Mouse (Mus musculus) large intestine, adult 2 months (tissue): ENCODE data around the gene Zdhhc5. TPM values are rescaled to one million over a fixed set of nuclear protein-coding genes. Genes with fewer than 3 reads are reported as not detected.
A peak's percentile ranks its signal among the peaks of the same experiment; 100 is the strongest.
"Not testable (repeated sequence)": the region's sequence is repeated elsewhere in the genome, so short reads cannot be mapped to it uniquely, and the experiment has no call there.

Experiments used
- DNase-seq: peaks from one replicate; pipeline ENCODE4 v3.0.0-alpha.2; 2012; ENCODE audit warnings: low read depth, low spot score
- WGBS: fragments of 180-500 bp; shearing (Covaris S2); methylation state at CpG from one replicate; pipeline ENCODE4 v1.1.7; 2018; 5-methylcytosine and 5-hydroxymethylcytosine counted together
- polyA plus RNA-seq: library from polyadenylated mRNA; depleted of rRNA; stranded (reverse); fragments of >200 nt; gene quantifications from 2 replicates; pipeline ENCODE4 v1.2.3, GENCODE M21; 2012

The Zdhhc5 gene
- polyA plus RNA-seq, 1 experiment = 35.1 TPM

DNA sequence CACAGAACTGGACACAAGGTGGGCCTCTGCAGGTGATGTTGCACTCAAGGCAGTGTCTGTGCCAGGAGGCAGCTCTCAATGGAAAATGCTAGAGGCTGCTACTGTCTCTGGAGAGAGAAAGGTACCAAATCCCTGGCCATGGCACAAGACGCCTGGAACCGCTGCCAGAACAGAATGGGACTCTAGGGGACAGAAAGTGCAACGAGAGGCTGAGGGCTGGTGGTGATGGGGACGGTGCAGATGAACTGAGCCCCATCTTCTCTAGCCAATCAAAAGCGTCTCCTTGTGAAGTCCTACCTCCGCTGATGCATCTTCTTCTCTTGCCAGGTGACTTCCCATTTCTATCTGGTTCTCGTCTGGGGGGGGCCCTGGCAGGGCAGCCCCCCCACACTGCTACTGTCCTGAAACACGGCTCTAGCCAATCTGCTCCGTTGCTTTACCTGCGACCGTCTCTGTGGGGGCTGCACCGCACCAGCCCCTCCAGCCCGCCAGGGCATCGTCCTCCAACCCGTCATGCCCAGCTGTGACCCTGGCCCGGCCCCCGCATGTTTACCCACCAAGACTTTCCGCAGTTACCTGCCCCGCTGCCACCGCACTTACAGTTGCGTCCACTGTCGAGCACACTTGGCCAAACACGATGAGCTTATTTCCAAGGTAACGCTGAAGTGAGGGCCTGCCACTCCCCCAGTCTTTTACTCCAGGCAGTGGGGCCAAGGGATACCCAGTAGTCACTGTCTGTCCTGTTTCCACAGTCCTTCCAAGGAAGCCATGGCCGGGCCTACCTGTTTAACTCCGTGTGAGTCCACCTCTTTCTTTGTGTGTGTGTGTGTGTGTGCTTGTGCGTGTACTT is 21.6 kb upstream of the Zdhhc5 start:
- DNase-seq = no peak
- 9% methylated on average over 27 of the region's 27 CpGs for WGBS

DNA sequence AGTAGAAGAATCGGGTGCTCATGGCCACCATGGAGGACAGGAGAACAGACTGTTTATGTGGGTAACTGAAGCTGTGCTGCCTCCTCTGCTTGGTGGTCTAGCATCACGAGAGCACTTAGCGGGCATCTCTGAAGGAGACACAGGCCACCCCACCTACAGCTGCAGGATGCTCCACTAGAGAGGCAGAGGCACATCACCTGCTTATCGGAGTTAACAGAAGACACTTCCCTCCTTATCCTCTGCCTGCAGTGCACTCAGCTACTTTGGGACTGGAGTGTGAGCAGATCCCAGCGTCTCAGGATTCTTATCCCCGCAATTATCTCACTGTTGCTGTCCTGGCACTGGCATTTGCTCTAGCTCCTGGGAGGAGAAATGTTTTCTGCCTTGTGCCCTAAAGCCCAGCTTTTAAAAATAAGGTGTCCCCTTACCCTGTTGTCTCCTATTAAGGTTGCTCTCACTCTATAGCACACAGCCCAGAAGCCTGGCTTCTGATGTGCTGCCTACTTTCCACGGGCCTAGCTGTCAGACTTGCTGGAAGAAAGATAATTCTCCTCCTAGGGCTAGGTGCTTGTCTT is 20.5 kb upstream of the Zdhhc5 start:
- no peak for DNase-seq
- 17% methylated on average over 7 of the region's 7 CpGs for WGBS

DNA sequence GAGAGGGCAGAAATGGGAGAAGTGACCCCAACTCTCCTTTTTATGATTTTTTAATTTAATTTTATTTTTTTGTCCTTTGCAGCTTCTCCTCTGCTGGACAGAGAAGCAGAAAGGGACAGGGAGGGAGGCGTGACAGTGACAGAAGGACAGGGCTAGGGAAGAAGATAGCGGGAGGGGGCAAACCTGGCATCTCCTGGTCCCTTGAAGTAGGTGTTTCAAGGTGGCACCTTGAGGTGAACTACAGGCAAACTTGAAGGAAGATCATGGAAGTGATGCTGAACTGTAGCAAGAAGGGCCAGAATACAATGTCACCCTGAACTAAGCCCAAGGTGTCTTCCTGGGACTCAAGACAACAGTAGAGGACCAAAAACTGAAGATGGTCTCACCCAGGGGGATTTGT is 19.9 kb upstream of the Zdhhc5 start:
- 6% methylated on average over 2 of the region's 2 CpGs for whole genome bisulfite sequencing
- no peak for DNase-seq

DNA sequence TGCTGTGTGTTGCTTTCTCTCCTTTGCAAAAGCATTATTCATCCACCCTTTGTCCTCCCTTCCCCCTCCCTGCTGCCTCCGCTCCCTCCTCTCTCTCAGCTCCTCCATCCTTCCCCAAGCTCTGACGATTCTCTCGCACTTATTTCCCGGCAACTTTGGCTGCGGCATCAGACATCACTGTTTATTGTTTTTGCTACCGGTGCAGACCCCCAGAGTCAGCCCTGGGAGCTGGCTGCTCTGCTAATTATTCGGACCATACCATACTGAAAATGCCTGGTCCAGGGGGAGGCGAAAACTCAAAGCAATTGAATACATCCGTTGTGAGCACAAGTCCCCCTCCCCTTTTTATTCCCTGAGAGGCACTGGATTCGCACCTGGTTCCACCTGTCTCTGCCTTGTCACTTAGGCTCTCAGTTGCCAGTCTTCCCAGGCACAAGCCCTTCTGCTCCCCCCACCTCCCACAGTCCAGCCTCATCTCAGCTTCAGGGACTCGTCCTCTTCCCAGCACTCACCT is 19.4 kb upstream of the Zdhhc5 start:
- DNase-seq = no peak
- 3% methylated on average over 11 of the region's 11 CpGs for WGBS

DNA sequence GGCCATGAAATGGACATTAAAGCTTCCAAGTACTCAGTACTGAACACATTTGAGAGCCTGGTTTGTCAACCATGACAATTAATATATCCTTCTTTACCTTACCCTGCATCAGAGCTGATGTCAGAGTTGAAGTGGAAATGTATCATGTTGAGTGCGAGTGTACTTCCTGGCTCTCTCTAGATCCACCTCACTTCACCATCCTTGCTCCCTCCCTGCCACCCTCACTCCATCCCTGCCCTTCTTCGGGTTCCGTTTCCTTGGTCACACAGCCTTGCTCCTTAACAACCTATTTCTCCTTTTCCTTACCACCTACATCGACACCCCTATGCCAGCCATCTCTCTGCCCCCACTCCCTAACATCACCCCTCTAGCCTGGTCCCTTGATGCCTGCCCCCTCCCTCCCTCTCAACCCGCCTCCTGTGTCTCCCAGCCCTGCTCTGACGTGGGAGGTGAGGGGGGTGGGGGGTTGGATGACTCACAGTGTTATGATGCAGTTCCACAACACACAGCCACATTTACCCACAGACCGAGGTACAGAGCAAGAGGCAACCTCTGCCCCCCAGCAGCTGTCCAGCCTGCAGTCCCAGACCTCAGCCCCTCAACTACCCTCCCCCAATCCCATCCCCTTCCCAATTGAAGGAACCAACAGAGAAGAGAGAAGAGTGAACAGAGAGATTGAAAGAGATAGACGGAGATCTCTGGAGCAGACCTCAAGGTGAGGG is 18.8 kb upstream of the Zdhhc5 start, which contains the start of gene Ypel4:
TSS of gene Ypel4 (plus strand) at position 480 of the 722 bp plus-strand sequence.
- DNase-seq = no peak
- 2% methylated on average over 8 of the region's 8 CpGs for WGBS

DNA sequence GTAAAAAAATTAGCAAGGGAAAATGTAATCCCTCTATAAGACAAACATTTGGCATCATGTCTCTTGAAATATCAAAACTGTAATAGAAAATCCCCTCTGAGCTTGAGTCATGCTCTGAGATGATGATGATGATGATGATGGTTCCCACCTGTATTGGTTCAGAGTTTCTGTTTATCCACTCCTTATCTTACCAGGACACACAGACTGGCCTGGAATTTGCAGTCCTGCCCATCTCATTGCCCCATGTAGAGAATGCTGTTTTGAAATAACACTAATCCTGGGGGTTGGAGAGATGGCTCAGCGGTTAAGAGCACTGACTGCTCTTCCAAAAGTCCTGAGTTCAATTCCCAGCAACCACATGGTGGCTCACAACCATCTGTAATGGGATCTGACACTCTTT is 17.4 kb upstream of the Zdhhc5 start:
- DNase-seq = no peak
- 74% methylated on average over 1 of the region's 1 CpGs for WGBS

DNA sequence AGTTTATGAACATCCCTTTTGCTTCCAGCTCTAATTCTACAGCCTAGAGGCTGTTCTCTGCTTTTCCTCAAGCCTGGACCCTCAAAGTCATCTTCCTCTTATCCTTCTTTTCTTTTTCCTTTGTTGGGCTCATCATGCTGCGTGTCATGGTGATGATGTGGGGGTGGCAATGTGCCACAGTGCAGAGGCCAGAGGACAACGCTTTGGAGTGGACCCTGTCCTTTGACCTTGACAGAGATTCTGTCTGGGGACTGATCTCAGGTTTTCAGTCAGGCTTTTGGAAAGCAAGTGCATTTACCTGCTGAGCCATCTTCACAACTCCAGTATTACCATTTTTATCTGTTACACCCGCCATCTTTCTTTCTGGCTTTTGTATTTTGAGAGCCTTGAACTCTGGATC is 16.2 kb upstream of the Zdhhc5 start:
- WGBS = 90% methylated on average over 3 of the region's 3 CpGs
- DNase-seq = no peak

DNA sequence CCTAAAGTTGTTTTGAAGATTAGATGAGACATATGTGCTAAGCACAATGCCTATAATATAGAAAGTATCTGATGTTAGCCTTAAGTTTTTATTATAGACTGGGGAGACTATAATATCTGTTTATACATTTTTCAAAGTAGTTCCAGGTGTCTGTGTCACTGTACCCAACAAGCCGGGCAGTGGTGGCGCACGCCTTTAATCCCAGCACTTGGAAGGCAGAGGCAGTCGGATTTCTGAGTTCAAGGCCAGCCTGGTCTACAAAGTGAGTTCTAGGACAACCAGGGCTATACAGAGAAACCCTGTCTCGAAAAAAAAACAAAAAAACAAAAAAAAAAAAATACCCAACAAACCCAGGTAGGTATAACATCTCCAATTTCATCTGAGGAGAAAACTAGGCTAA is 13.2 kb upstream of the Zdhhc5 start:
- not testable (repeated sequence) for DNase-seq
- WGBS = 73% methylated on average over 5 of the region's 5 CpGs

DNA sequence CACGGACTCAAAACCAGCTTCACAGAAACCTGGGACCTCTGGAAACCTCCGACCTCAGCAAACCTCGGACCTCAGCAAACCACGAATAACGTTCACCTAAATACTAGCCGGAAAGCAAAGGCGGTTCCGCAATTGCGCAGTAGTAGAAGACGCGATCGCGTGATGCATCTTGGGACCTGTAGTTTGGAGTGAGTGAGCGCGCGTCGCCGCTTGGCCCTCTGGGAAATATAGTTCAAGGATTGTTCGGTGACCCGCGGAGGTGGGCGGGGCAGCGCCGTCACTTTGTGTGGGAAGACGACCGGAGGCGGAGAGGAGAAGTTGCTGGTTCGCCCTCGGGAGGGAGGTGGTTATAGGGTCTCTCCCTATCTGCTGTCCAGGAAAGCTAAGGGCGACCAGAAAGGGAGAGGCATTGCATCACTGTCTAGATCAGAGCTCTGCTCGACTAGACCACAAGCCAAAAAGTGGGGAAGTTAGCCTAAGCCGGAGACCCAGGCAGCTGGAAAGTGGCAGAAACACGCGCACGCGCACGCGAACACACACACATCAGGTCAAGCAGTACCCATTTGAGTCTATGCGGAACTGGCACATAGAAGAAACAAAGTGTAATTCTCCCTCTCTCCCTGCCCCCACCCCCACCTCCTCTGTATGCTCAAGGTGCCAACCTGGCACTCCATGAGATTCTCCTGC is 12.3 kb upstream of the Zdhhc5 start, which contains the start of gene Clp1:
TSS of gene Clp1 (minus strand) at position 179 of the 687 bp plus-strand sequence.
- WGBS = under 1% methylated on average over 39 of the region's 39 CpGs
- peak; percentile 94 for DNase-seq

DNA sequence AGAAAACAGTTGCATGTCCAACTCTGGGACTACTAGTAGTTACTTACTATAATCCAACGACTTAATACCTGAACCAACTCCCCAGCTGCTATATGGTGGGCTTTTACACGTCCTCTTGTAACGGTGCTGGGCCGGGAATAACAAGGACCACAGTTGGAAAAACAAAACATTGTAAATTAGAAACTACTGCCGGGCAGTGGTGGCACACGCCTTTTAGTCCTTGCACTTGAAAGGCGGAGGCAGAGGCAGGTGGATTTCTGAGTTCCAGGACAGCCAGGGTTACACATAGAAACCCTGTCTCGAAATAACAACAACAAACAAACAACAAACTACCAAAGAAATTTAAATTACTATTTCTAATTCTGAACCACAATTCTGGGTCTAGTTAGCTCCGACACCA is 11.7 kb upstream of the Zdhhc5 start:
- under 1% methylated on average over 9 of the region's 9 CpGs for WGBS

DNA sequence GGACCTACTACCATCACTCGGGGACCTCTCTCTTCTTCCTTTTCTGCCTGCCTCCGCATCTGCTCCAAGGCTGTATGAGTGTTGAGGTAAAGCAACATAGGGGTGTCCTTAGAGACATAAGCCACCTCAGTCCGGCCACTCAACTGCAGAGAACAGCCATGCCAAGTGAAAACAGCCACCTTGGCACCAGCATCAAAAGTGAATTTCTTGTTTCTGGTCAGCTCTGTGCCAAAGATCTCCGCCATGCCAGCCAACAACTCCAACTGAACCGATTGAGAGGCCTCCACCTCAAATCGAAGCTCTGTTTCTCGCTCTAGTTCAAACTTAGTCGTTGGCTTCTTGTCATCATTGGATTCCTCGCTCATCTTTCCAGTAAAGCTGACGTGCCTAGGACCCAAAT is 10.8 kb upstream of the Zdhhc5 start:
- DNase-seq = no peak
- WGBS = 90% methylated on average over 10 of the region's 10 CpGs

More for the DNA sequence above, 11.7 kb upstream of the Zdhhc5 start:
- DNase-seq = no peak

DNA sequence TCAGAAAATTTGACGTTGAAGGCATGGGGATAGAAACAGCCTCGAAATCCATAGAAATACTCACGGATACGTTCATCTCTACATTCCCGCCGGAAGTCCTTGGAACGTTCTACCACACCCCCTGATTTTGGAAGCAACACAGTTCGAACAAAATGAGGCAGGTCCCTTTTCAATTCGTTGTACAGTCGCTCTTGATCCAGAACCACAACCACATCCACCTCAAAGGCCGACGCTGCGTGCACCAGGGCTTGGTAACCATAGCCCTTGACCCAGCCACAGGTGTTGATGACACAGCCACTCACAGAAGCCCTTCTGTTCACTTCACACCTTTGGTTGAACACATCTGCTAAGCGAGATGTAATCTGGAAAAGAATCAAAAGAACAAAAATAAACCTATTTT is 8.9 kb upstream of the Zdhhc5 start:
- 90% methylated on average over 14 of the region's 14 CpGs for WGBS
- DNase-seq = no peak

DNA sequence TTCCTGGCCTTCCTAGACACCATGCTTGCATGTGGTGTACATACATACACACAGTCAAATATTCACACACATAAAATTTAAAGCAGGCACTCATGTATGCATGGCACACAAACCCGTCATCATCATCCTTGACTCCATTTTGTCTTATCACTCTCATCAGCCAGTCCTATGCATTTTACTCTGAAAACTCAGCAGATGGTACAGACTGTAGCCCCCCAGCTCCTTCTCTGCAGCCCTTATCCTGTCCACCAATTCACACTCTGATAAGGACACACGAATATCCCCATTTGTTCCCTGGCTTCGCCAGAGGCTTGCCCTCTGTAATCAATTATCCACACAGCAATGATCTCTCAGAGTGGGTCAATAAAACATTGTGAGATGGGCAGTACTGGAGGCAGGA is 6.2 kb upstream of the Zdhhc5 start:
- WGBS = 88% methylated on average over 3 of the region's 3 CpGs
- DNase-seq = no peak

DNA sequence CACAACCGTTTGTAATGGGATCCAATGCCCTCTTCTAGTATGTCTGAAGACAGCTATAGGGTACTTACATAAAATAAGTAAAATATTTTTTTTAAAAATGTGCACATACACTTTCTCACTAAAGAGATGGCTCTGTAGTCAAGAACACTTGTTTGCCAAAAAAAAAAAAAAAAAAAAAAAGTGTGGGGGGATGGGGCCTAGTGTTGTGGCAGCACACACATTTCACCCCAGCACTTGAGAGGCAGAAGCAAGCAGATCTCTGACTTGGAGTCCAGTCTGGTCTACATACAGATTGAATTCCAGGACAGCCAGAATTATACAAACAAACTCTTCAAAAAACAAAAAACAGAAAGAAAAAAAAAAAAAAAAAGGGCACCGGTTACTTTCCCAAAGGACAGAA is 5.7 kb upstream of the Zdhhc5 start:
- 93% methylated on average over 2 of the region's 2 CpGs for WGBS
- DNase-seq = no peak

DNA sequence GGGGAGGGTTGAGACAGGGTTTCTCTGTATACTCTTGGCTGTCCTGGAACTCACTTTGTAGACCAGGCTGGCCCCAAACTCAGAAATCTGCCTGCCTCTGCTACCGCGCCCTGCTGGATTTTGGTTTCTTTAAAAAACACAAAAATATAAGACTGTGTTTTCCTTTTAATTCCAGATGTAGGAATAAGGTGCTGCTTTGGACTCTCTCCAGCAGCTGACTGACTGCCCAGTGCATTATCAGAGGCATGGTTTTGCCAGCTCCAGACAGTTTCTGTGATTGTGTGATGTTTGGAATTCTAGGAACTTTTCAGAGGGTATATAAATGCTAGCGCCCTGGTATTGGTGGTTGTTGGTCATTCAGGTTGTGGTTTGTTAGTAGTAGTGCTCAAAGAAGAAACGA is 2.4 kb upstream of the Zdhhc5 start:
- DNase-seq = no peak
- WGBS = 91% methylated on average over 4 of the region's 4 CpGs

DNA sequence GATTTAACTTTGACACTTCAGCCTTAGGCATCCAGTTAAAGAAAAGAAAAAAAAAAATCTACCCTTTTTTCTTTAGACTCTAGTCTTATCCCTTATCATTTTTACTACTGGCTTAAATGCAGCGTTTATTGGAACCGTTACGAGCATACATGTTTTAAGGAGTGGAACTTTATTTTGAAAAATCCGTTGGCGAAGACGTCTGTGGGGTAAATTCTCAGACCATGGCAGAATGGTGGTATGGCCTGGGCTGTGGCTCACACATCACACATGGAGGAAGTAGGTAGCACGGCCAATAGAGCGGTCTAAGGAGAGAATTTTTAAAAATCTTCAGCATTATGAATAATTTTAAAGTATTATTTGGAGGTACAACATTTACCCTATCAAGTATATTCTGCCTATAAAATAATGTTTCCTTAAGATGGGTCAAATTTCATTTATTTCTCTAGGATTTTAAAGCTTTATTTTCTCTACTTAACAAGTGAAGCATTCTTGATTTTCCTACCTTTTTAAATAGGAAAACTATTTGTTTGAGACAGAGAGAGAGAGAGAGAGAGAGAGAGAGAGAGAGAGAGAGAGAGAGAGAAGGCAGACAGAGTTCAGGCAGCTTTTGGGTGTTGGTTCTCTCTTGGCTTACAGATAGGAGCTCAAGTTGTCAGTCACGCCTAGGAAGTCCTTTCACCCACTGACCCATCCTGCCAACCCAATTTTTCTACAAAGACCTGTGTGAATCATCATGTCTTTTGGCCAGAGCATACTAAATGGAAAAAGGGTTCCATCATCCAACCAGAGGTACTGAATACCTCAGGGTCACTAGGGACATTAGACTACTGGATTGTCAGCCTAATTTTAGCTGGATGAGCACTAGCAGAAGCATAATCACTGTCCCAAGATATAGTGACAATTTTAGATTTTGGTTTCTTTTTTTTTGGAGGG is 1.7 kb upstream of the Zdhhc5 start:
- DNase-seq = no peak
- WGBS = 12% methylated on average over 9 of the region's 9 CpGs

DNA sequence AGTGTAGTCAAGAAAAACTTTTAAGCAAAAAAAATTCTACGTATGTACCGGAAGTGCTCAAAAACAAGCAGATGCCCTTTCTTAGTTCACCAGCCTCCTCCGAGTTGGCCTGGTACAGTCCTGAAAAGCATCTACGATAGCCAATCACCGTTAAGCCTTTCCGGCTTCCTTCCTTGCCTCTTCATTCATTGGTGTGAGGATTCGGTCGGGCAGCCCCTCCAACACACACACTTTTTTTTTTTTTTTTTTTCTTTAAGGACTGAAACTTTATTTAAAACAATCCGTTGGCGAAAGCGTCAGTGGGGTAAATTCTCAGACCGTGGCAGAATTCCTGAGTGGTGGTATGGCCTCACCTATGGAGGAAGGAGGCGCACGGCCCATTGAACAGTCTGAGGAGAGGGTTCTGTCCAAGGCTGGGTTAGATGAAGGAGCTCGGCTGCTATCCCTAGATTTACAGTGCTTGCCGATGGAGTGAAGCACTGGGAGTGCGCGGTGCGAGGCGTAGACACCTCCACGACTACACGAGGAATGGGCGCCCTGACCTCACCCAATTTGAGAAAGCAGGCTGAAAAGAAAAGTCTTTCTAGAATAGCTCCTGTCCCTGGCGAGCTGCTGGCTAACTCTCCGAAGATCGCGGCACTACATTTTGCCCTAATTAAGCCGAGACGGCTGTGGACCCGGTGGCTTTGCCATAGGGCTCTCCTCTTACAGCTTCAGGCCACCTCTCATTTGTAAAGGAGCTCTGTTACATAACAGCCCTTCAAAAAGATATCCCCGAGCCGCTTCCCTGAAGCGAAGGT is 782 bp upstream of the Zdhhc5 start:
- WGBS = under 1% methylated on average over 33 of the region's 33 CpGs

DNA sequence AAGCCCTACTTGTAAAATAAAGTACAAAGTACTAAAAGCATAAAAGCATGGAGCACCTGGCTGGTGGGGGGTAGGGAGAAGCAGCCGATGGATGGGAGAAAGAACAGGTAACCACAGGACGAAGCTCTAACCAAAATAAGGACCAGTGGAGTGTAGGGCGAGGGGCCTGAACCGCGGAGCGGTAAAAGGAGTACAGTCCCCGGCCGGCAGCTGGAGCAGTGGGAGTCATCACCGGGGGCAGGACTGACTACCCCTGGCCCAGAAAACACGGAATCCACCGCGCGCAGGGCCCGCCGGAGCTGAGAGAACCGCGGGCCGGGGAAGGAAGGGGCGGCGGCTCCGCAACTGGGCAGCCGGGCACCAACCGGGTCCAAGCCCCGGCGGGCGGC is 564 bp downstream of the Zdhhc5 start:
- under 1% methylated on average over 25 of the region's 26 CpGs for WGBS
- DNase-seq = no peak

More for the DNA sequence above, 782 bp upstream of the Zdhhc5 start:
- peak; percentile 93 for DNase-seq
